Mouse (Mus musculus) C2C12 (cell line): ENCODE measurements around the gene Gal3st1.

Source experiments
- CTCF ChIP-seq: IDR thresholded peaks from one replicate; pipeline ENCODE4 v1.5.1; 2011; ENCODE audit not compliant: control insufficient read depth, insufficient read depth, insufficient read length
- MAX ChIP-seq: IDR thresholded peaks from one replicate; pipeline ENCODE4 v1.6.1; 2011; ENCODE audit warnings: mild to moderate bottlenecking, control low read depth

GRCm38 (mm10) chr11:4006462-4006861, 23.0 kb downstream of the Gal3st1 start:
- TF ChIP-seq MAX (no peak), CTCF (no peak)
